Mouse (Mus musculus): ENCODE measurements around the gene Mycn. TPM values are rescaled to one million over a fixed set of nuclear protein-coding genes. Genes with fewer than 3 reads are reported as not detected.

The Mycn gene
- not detected for total RNA-seq (2023)

DNA sequence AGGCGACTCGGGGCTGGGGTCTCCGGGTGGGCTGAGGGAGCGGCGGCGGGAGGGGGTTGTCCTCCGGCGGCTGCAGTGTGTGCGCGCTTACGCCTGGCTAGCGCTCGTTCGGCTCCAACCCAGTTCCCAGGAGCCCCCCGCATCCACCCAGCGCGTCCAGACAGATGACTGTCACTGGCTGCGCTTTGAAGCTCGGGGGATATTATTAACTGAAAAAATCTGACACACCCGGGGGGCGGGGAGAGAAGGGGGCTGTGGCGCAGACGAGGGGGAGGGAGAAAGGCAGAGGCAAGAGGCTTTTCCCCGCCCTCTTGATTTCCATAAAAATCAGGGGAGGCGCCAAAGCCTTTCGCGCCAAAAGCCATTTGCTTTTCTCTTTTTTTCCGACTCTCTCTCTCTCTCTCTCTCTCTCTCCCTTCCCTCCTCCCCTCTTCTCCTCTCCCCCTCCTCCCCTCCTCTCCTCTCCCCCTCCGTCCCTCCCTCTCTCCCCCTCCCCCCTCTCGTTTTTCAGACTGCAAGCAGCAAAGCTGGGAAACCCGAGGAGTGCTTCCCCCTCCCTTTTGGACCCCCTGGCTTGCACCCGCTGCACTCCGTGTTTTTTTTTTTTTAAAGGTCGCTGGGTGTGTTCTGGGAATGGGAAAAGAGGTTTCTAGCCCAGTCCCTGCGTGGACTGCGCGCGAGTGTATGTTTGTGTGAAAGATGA, at the start of gene Mycn:
Gene Mycn, minus strand, starts transcription at position 254 of the 703 bp plus-strand sequence.

Measured in monocyte, adult 59 days (primary cell).